Mouse (Mus musculus): ENCODE results near the gene Igfbp4. TPM values are rescaled to one million over a fixed set of nuclear protein-coding genes. Genes with fewer than 3 reads are reported as not detected.

Gene Igfbp4
- polyA plus RNA-seq, 1 experiment, result 419 TPM

GRCm38 (mm10) chr11:99055571-99056452, 14.8 kb downstream of the Igfbp4 start:
- H3K27ac ChIP-seq (ENCODE audit: insufficient read depth, low read length), result no peak overlapping the region
- no peak overlapping the region for H3K4me3 ChIP-seq (ENCODE audit: insufficient read depth, low read length)
- no peaks in the 10 kb centered on the region for H3K4me1 ChIP-seq (ENCODE audit: control insufficient read depth, insufficient read depth, low read length)
- TF ChIP-seq CTCF (IDR thresholded peaks at IDR 0.05; ENCODE audit: borderline replicate concordance, insufficient read depth, low read length) (no peak), POLR2A (IDR thresholded peaks at IDR 0.05; ENCODE audit: low read depth, low read length) (no peak)

- TF ChIP-seq POLR2A (IDR thresholded peaks at IDR 0.05; ENCODE audit: low read depth, low read length), result no peak
- TF ChIP-seq CTCF (IDR thresholded peaks at IDR 0.05; ENCODE audit: borderline replicate concordance, insufficient read depth, low read length), result no peak
- no peak overlapping the region for H3K4me3 ChIP-seq (ENCODE audit: insufficient read depth, low read length)
- H3K4me1 ChIP-seq (ENCODE audit: control insufficient read depth, insufficient read depth, low read length), result no peaks in the 10 kb centered on the region
- H3K27ac ChIP-seq (ENCODE audit: insufficient read depth, low read length), result no peak overlapping the region
Observed at GRCm38 (mm10) chr11:99060435-99060834, 19.4 kb downstream of the Igfbp4 start.

- H3K27ac ChIP-seq (ENCODE audit: insufficient read depth, low read length), result no peak overlapping the region
Observed at GRCm38 (mm10) chr11:99062661-99063060, 21.6 kb downstream of the Igfbp4 start.

GRCm38 (mm10) chr11:99063406-99064131, 22.5 kb downstream of the Igfbp4 start:
- Histone ChIP-seq H3K27ac (ENCODE audit: insufficient read depth, low read length) (no peak overlapping the region), H3K4me1 (ENCODE audit: control insufficient read depth, insufficient read depth, low read length) (no peaks in the 10 kb centered on the region), H3K4me3 (ENCODE audit: insufficient read depth, low read length) (no peak overlapping the region)
- TF ChIP-seq POLR2A (IDR thresholded peaks at IDR 0.05; ENCODE audit: low read depth, low read length) (no peak), CTCF (IDR thresholded peaks at IDR 0.05; ENCODE audit: borderline replicate concordance, insufficient read depth, low read length) (no peak)

More at GRCm38 (mm10) chr11:99062661-99063060, 21.6 kb downstream of the Igfbp4 start:
- H3K4me1 ChIP-seq (ENCODE audit: control insufficient read depth, insufficient read depth, low read length), result no peaks in the 10 kb centered on the region
- no peak for TF ChIP-seq POLR2A (IDR thresholded peaks at IDR 0.05; ENCODE audit: low read depth, low read length)
- no peak for TF ChIP-seq CTCF (IDR thresholded peaks at IDR 0.05; ENCODE audit: borderline replicate concordance, insufficient read depth, low read length)
- H3K4me3 ChIP-seq (ENCODE audit: insufficient read depth, low read length), result no peak overlapping the region

GRCm38 (mm10) chr11:99065353-99065752, 24.3 kb downstream of the Igfbp4 start:
- no peaks in the 10 kb centered on the region for H3K4me1 ChIP-seq (ENCODE audit: control insufficient read depth, insufficient read depth, low read length)
- no peak overlapping the region for H3K27ac ChIP-seq (ENCODE audit: insufficient read depth, low read length)
- H3K4me3 ChIP-seq (ENCODE audit: insufficient read depth, low read length), result no peak overlapping the region
- no peak for TF ChIP-seq CTCF (IDR thresholded peaks at IDR 0.05; ENCODE audit: borderline replicate concordance, insufficient read depth, low read length)
- no peak for TF ChIP-seq POLR2A (IDR thresholded peaks at IDR 0.05; ENCODE audit: low read depth, low read length)

GRCm38 (mm10) chr11:99065979-99066378, 24.9 kb downstream of the Igfbp4 start:
- H3K4me3 ChIP-seq (ENCODE audit: insufficient read depth, low read length), result no peak overlapping the region
- no peaks in the 10 kb centered on the region for H3K4me1 ChIP-seq (ENCODE audit: control insufficient read depth, insufficient read depth, low read length)
- no peak overlapping the region for H3K27ac ChIP-seq (ENCODE audit: insufficient read depth, low read length)

GRCm38 (mm10) chr11:99067591-99067990, 26.5 kb downstream of the Igfbp4 start:
- Histone ChIP-seq H3K4me1 (ENCODE audit: control insufficient read depth, insufficient read depth, low read length) (no peaks in the 10 kb centered on the region), H3K4me3 (ENCODE audit: insufficient read depth, low read length) (no peak overlapping the region), H3K27ac (ENCODE audit: insufficient read depth, low read length) (no peak overlapping the region)
- TF ChIP-seq POLR2A (IDR thresholded peaks at IDR 0.05; ENCODE audit: low read depth, low read length) (no peak), CTCF (IDR thresholded peaks at IDR 0.05; ENCODE audit: borderline replicate concordance, insufficient read depth, low read length) (no peak)

More at GRCm38 (mm10) chr11:99065979-99066378, 24.9 kb downstream of the Igfbp4 start:
- TF ChIP-seq CTCF (IDR thresholded peaks at IDR 0.05; ENCODE audit: borderline replicate concordance, insufficient read depth, low read length) (peak; percentile 87), POLR2A (IDR thresholded peaks at IDR 0.05; ENCODE audit: low read depth, low read length) (no peak)

- no peaks in the 10 kb centered on the region for H3K4me1 ChIP-seq (ENCODE audit: control insufficient read depth, insufficient read depth, low read length)
- TF ChIP-seq CTCF (IDR thresholded peaks at IDR 0.05; ENCODE audit: borderline replicate concordance, insufficient read depth, low read length) (no peak), POLR2A (IDR thresholded peaks at IDR 0.05; ENCODE audit: low read depth, low read length) (no peak)
- H3K4me3 ChIP-seq (ENCODE audit: insufficient read depth, low read length), result no peak overlapping the region
- H3K27ac ChIP-seq (ENCODE audit: insufficient read depth, low read length), result no peak overlapping the region
Observed at GRCm38 (mm10) chr11:99068455-99068854, 27.4 kb downstream of the Igfbp4 start.

- Histone ChIP-seq H3K4me1 (ENCODE audit: control insufficient read depth, insufficient read depth, low read length) (no peaks in the 10 kb centered on the region), H3K4me3 (ENCODE audit: insufficient read depth, low read length) (no peak overlapping the region), H3K27ac (ENCODE audit: insufficient read depth, low read length) (no peak overlapping the region)
- no peak for TF ChIP-seq POLR2A (IDR thresholded peaks at IDR 0.05; ENCODE audit: low read depth, low read length)
Observed at GRCm38 (mm10) chr11:99071866-99072265, 30.8 kb downstream of the Igfbp4 start.

- Histone ChIP-seq H3K27ac (ENCODE audit: insufficient read depth, low read length) (no peak overlapping the region), H3K4me1 (ENCODE audit: control insufficient read depth, insufficient read depth, low read length) (no peaks in the 10 kb centered on the region), H3K4me3 (ENCODE audit: insufficient read depth, low read length) (no peak overlapping the region)
- TF ChIP-seq CTCF (IDR thresholded peaks at IDR 0.05; ENCODE audit: borderline replicate concordance, insufficient read depth, low read length) (no peak), POLR2A (IDR thresholded peaks at IDR 0.05; ENCODE audit: low read depth, low read length) (no peak)
Observed at GRCm38 (mm10) chr11:99073781-99074180, 32.7 kb downstream of the Igfbp4 start.
